Mouse (Mus musculus) heart, postnatal 0 days (tissue): Measurements from ENCODE around the gene Pde4c.

Experiments
- CTCF ChIP-seq: IDR thresholded peaks from 2 replicates; pipeline ENCODE4 v1.5.1; 2016; ENCODE audit warnings: antibody characterized with exemption, control low read depth, low read depth
- EP300 ChIP-seq: IDR thresholded peaks from 2 replicates; pipeline ENCODE4 v1.6.1; 2016; ENCODE audit warnings: antibody characterized with exemption, low read depth

DNA sequence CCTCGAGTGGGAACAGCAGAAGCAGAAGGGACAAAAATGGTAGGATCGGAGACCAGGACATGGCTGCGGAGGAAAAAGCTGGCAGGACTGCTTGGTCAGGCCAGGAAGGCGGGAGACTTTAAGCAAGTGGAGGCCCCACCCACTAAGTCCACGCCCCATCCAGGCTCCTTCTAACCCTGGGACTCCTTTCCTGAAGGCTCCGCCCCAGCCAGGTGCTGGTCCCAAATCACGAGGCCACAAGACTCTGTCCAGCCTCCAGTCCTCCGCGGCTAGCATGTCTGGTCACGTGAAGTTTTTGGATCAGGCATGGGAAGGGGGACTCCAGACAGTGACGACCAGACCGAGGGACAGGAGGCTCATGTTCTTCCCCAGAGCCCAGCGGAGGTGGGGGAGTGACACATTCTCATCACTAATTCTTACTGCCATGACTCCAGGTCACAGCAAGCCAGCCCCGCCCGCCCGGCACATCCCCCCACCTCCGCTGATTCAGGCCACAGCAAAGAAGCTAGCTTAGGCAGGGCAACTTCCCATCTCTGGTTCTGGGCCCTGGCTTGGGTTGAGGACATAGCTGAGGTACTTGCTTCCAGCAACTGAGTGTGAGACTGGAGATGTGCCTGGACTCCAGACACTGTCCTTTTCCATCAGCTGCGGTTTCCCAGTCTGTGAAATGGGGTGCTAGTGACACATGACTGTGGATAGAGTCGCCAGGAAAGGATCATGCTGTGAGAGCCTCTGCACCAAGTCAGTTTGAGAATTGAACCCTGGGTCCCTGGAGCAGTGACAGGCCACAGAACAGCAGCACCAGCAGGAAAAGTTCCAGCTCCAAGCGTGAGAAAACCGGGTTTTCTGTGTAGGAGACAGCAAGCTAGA lies 43.3 kb downstream of the Pde4c start:
- TF ChIP-seq CTCF: no peak
- no peak for TF ChIP-seq EP300
